Mouse (Mus musculus) layer of hippocampus, adult 2 months (tissue): ENCODE measurements around the gene Ggps1. TPM values are rescaled to one million over a fixed set of nuclear protein-coding genes. Genes with fewer than 3 reads are reported as not detected.
"Not testable (repeated sequence)": the region's sequence is repeated elsewhere in the genome, so short reads cannot be mapped to it uniquely, and the experiment has no call there.

Experiments used
- DNase-seq, 2 experiments: peaks; one replicate each; pipeline ENCODE4 v3.0.0; 2022; ENCODE audit warnings: low spot score in 2 of 2
- H3K27ac ChIP-seq: fragments of 200-600 bp; 2 replicates; pipeline ENCODE4 v1.8.1; 2022
- H3K4me3 ChIP-seq: fragments of 200-600 bp; 2 replicates; pipeline ENCODE4 v1.8.1; 2022; ENCODE audit warnings: mild to moderate bottlenecking
- CTCF ChIP-seq: fragments of 200-600 bp; conservative IDR thresholded peaks from 2 replicates; pipeline ENCODE4 v1.8.1; 2022; ENCODE audit warnings: antibody characterized with exemption, mild to moderate bottlenecking, moderate library complexity
- total RNA-seq, 2 experiments: library from RNA; stranded (reverse); gene quantifications; 2 replicates each; pipeline ENCODE4 v1.2.3; 2021

Gene Ggps1
- total RNA-seq, 2 experiments from 2014 or later = 58.8 to 60.1 TPM

- Histone ChIP-seq H3K4me3 (peak overlapping the region; percentile 96), H3K27ac (peak overlapping the region; percentile 98)
- TF ChIP-seq CTCF = no peak
- DNase-seq = no peak
Observed at GRCm38 (mm10) chr13:14063942-14064271, 619 bp upstream of the Ggps1 start.

- DNase-seq = no peak
- TF ChIP-seq CTCF = no peak
- peak overlapping the region; percentile 98 for H3K27ac ChIP-seq
- peak overlapping the region; percentile 76 for H3K4me3 ChIP-seq
Observed at GRCm38 (mm10) chr13:14062209-14063012, 877 bp downstream of the Ggps1 start.

- TF ChIP-seq CTCF = no peak
- H3K27ac ChIP-seq = no peak overlapping the region
- H3K4me3 ChIP-seq = no peak overlapping the region
- DNase-seq = no peak
Observed at GRCm38 (mm10) chr13:14059582-14059981, 3.7 kb downstream of the Ggps1 start.

- Histone ChIP-seq H3K4me3 (no peak overlapping the region), H3K27ac (no peak overlapping the region)
- TF ChIP-seq CTCF = no peak
- DNase-seq = no peak
Observed at GRCm38 (mm10) chr13:14056801-14057200, 6.5 kb downstream of the Ggps1 start.

- DNase-seq = no peak
- no peak overlapping the region for H3K4me3 ChIP-seq
- no peak overlapping the region for H3K27ac ChIP-seq
- TF ChIP-seq CTCF = no peak
Observed at GRCm38 (mm10) chr13:14049878-14050277, 13.4 kb downstream of the Ggps1 start.

- Histone ChIP-seq H3K27ac (no peak overlapping the region), H3K4me3 (no peak overlapping the region)
- DNase-seq = no peak
- no peak for TF ChIP-seq CTCF
Observed at GRCm38 (mm10) chr13:14044521-14044920, 18.8 kb downstream of the Ggps1 start.

- no peak overlapping the region for H3K4me3 ChIP-seq
- no peak for DNase-seq
- H3K27ac ChIP-seq = no peak overlapping the region
- no peak for TF ChIP-seq CTCF
Observed at GRCm38 (mm10) chr13:14043851-14044250, 19.4 kb downstream of the Ggps1 start.

GRCm38 (mm10) chr13:14040186-14040585, 23.1 kb downstream of the Ggps1 start:
- H3K27ac ChIP-seq = peak overlapping the region; percentile 100
- TF ChIP-seq CTCF = no peak
- H3K4me3 ChIP-seq = peak overlapping the region; percentile 81
- DNase-seq = peak in 1 of 2 experiments; percentile 8

- peak within 1 kb of the TSS; percentile 81 for H3K4me3 ChIP-seq
- peak within 1 kb of the TSS; percentile 100 for H3K27ac ChIP-seq
- peak; percentile 63 for TF ChIP-seq CTCF
- peak; percentile 90 for DNase-seq
Observed at GRCm38 (mm10) chr13:14039292-14039965, 23.9 kb downstream of the Ggps1 start, which contains the start of gene Tbce. Tbce (minus strand) TSS chr13:14039638.

- TF ChIP-seq CTCF = no peak
Observed at GRCm38 (mm10) chr13:14038911-14039291, 24.4 kb downstream of the Ggps1 start.

GRCm38 (mm10) chr13:14035875-14036630, 27.2 kb downstream of the Ggps1 start:
- no peak for TF ChIP-seq CTCF
- Histone ChIP-seq H3K27ac (no peak overlapping the region), H3K4me3 (no peak overlapping the region)
- DNase-seq = no peak

More at GRCm38 (mm10) chr13:14038911-14039291, 24.4 kb downstream of the Ggps1 start:
- H3K4me3 ChIP-seq = peak overlapping the region; percentile 81
- H3K27ac ChIP-seq = peak overlapping the region; percentile 100
- DNase-seq = no peak

- DNase-seq, H3K27ac ChIP-seq, H3K4me3 ChIP-seq: not testable (repeated sequence)
- TF ChIP-seq CTCF = peak; percentile 58
Observed at GRCm38 (mm10) chr13:14035352-14035751, 27.9 kb downstream of the Ggps1 start.

GRCm38 (mm10) chr13:14034073-14034348, 29.3 kb downstream of the Ggps1 start:
- Histone ChIP-seq H3K27ac (no peak overlapping the region), H3K4me3 (no peak overlapping the region)
- TF ChIP-seq CTCF = no peak
- no peak for DNase-seq
